Mouse (Mus musculus): Measurements from ENCODE around the gene 1810024B03Rik. TPM values are rescaled to one million over a fixed set of nuclear protein-coding genes. Genes with fewer than 3 reads are reported as not detected.

1810024B03Rik gene
- polyA plus RNA-seq (2016; fragmentation: Nextera tagmentation; extraction: Ambion mirVana): 2.4 and 2.9 TPM in 2 replicates

DNA sequence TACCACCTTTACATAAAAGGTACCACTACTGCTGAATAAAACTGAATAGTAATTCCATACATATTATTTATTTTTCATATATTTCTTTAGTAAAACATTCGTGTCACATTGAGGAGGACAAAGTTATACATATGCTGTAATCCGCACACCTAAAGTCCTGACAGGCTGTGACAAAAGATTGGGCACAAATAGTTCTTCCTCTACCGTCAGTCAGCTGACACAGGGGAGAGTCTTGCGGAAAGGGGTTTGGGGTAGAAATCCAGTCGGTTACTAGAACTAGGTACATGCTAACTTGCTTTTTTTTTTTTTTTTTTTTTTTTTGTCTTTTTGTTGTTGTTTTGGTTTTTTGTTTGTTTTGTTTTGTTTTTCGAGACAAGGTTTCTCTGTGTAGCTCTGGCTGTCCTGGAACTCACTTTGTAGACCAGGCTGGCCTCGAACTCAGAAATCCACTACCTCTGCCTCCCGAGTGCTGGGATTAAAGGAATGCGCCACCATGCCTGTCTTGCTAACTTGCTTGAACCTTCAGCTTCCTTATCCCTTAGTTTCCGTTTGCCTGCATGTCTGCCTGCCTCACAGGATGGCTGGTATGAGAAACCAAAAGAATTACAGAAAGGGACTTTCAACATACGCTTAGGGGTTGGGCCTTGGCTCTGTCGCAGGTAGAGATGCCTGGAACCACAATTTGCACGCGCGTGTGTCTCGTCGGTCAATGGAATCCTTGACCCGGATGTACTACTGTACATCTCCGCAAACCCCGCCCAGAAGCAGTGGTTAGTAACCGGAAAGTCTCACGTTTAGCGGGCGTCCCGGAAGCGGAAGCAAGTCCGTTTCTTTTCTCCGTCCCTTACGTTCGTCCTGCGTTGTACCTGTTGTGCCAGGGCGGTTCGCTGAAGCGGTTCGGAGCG is at the start of gene 1810024B03Rik, which contains the start of gene Snrnp200:
Gene 1810024B03Rik (minus strand): TSS at position 734 of the 905 bp plus-strand sequence.
Gene Snrnp200 (plus strand): TSS at position 840 of the 905 bp plus-strand sequence.
- H3K4me3 ChIP-seq: peak within 1 kb of the TSS; percentile 89
- peak within 1 kb of the TSS; percentile 83 for H3K9ac ChIP-seq
- no peaks in the 10 kb centered on the region for H3K27me3 ChIP-seq
- peak within 1 kb of the TSS; percentile 81 for H3K27ac ChIP-seq
- H3K36me3 ChIP-seq: peaks cover 25% of the 10 kb centered on the region
- peaks cover 11% of the 10 kb centered on the region for H3K4me1 ChIP-seq
- H3K4me2 ChIP-seq (replicated peaks): peak within 1 kb of the TSS; percentile 91
- peak; percentile 94 for ATAC-seq (ENCODE audit: insufficient number of reproducible peaks, insufficient read depth, low FRiP score, low TSS enrichment)
- no peaks in the 10 kb centered on the region for H3K9me3 ChIP-seq
- 13% methylated on average over 36 of the region's 36 CpGs for WGBS

DNA sequence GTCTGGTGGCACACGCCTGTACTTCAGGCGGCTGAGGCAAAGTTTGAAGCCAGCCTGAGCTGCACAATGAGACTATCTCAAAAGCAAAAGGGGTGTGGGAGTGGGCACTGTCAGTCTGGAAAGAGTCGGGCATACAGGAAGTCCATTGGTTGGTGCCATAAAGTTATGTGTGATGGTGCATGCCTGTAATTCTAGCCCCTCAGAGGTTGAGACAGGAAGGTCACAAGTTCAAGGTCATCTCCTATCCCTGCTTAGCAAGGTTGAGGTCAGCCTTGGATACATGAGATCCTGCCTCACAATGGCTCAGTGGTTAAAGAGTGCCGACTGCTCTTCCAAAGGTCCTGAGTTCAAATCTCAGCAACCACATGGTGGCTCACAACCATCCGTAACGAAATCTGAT is 47.2 kb upstream of the 1810024B03Rik start:
- peaks cover 42% of the 10 kb centered on the region for H3K36me3 ChIP-seq
- H3K4me3 ChIP-seq: no peak overlapping the region

DNA sequence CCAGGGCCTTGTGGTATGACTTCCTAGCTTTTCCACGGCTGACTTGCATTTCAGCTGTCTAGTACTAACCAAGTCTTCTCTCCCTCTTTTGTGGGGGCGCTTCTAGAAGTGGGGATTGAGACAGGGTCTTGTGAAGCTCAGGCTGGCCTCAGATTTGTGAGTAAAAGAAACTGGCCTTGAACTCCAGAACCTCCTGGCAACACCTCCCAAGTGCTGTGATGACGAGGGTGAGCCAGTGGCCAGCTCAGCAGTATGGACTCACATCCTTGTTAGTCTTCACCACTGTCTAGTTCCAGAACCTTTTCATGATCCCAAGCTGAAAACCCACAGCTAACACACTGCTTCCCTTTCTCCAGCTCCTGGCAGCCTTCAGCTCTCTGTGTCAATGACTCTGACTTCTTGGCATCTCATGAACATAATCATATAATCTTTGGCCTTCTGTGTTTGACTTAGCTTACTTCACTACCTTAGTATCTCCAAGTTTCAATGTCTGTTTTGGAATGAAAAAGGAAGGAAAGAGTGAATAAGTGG is 46.6 kb upstream of the 1810024B03Rik start:
- H3K9me3 ChIP-seq: no peaks in the 10 kb centered on the region
- H3K36me3 ChIP-seq: peaks cover 44% of the 10 kb centered on the region
- no peak overlapping the region for H3K27ac ChIP-seq
- H3K27me3 ChIP-seq: no peaks in the 10 kb centered on the region
- ATAC-seq (ENCODE audit: insufficient number of reproducible peaks, insufficient read depth, low FRiP score, low TSS enrichment): no peak
- 78% methylated on average over 3 of the region's 3 CpGs for whole genome bisulfite sequencing
- H3K4me1 ChIP-seq: no peaks in the 10 kb centered on the region
- H3K4me2 ChIP-seq (replicated peaks): no peak overlapping the region
- H3K4me3 ChIP-seq: no peak overlapping the region
- no peak overlapping the region for H3K9ac ChIP-seq

More for the DNA sequence above, 47.2 kb upstream of the 1810024B03Rik start:
- no peak for ATAC-seq (ENCODE audit: insufficient number of reproducible peaks, insufficient read depth, low FRiP score, low TSS enrichment)
- 79% methylated on average over 6 of the region's 6 CpGs for WGBS
- Histone ChIP-seq H3K4me2 (replicated peaks) (no peak overlapping the region), H3K27me3 (no peaks in the 10 kb centered on the region), H3K27ac (no peak overlapping the region), H3K9ac (no peak overlapping the region), H3K4me1 (no peaks in the 10 kb centered on the region), H3K9me3 (no peaks in the 10 kb centered on the region)

DNA sequence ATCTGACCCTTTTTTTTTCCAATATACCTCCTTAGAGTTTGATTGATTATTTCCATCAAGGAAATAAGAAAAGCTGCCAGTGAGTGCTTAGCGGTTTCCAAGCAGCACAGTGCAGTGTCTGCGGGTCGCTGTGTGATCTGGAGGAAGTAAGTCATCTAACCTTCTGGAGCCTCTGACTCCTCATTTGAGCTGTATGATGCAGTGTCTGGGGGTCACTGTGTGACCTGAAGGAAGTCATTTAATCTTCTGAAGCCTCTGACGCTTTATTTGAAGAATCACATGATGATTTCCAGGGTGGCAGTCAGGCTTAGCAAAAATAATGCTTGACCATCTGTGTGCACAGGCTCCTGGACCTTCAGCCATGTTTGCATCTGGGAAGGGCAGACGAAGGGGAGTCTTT is 44.7 kb upstream of the 1810024B03Rik start:
- Histone ChIP-seq H3K9me3 (no peaks in the 10 kb centered on the region), H3K4me1 (peaks cover 8% of the 10 kb centered on the region; the same call in 1 of the 2 replicates), H3K4me2 (replicated peaks) (no peak overlapping the region), H3K9ac (no peak overlapping the region), H3K4me3 (no peak overlapping the region), H3K27me3 (no peaks in the 10 kb centered on the region), H3K36me3 (peaks cover 25% of the 10 kb centered on the region), H3K27ac (no peak overlapping the region)
- WGBS: 78% methylated on average over 5 of the region's 5 CpGs
- no peak for ATAC-seq (ENCODE audit: insufficient number of reproducible peaks, insufficient read depth, low FRiP score, low TSS enrichment)

DNA sequence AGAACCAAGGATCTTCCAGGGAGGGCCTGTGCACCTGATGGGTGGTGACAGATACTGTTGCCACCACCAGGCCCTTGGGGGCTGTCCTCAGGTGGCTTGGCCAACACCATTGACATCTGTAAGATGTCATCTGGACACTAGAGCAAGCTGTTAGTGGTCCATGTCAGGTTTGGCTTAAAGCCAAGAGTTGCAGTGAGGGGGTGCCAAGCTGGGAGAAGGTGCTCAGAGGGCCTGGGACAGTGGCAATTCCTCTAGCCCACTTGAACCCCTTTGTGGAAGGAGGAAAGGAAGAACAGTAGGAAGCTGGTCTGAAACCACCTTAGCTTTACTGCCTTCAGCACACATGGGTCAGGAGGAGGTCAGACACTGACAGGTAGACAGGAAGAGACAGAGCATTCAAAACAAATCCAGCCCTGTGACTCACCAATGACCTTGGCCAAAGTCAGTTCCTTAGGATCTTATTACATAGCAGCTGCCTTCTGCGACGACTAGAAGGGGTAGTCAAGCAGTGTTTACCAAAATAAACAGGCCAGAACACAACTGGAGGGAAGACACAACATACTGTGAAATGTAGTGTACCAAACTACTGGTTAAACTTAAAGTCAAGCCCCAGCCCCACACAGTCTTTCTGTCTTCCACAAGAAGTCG is 43.9 kb upstream of the 1810024B03Rik start:
- Histone ChIP-seq H3K27me3 (no peaks in the 10 kb centered on the region), H3K9me3 (no peaks in the 10 kb centered on the region), H3K4me3 (no peak overlapping the region), H3K36me3 (peaks cover 17% of the 10 kb centered on the region), H3K27ac (no peak overlapping the region), H3K9ac (no peak overlapping the region), H3K4me1 (peaks cover 9% of the 10 kb centered on the region), H3K4me2 (replicated peaks) (no peak overlapping the region)
- 57% methylated on average over 3 of the region's 3 CpGs for WGBS
- no peak for ATAC-seq (ENCODE audit: insufficient number of reproducible peaks, insufficient read depth, low FRiP score, low TSS enrichment)

DNA sequence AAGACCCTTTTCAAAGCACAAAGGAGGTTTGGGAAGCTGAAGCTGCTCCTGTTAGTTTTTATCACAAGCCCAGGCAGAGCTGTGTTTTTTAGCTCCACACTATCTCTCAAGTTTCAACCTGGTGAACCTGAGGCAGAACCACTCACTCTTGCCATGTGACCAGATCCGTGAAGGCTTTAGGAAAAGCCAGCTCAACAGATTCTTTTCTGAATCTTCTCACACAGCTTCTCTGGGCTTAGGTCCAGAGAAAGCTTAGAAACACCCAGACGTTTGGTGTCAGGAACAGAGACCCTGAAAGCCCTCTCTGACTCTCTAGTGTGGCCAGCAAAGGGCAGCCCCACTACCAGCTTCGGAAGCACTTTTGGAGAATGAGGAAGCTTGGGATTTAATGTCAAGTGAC is 43.4 kb upstream of the 1810024B03Rik start:
- Histone ChIP-seq H3K36me3 (peaks cover 13% of the 10 kb centered on the region), H3K9ac (no peak overlapping the region), H3K4me1 (peaks cover 14% of the 10 kb centered on the region), H3K27ac (no peak overlapping the region), H3K4me2 (replicated peaks) (no peak overlapping the region), H3K9me3 (no peaks in the 10 kb centered on the region), H3K27me3 (no peaks in the 10 kb centered on the region), H3K4me3 (no peak overlapping the region)
- no peak for ATAC-seq (ENCODE audit: insufficient number of reproducible peaks, insufficient read depth, low FRiP score, low TSS enrichment)
- WGBS: 76% methylated on average over 3 of the region's 3 CpGs

DNA sequence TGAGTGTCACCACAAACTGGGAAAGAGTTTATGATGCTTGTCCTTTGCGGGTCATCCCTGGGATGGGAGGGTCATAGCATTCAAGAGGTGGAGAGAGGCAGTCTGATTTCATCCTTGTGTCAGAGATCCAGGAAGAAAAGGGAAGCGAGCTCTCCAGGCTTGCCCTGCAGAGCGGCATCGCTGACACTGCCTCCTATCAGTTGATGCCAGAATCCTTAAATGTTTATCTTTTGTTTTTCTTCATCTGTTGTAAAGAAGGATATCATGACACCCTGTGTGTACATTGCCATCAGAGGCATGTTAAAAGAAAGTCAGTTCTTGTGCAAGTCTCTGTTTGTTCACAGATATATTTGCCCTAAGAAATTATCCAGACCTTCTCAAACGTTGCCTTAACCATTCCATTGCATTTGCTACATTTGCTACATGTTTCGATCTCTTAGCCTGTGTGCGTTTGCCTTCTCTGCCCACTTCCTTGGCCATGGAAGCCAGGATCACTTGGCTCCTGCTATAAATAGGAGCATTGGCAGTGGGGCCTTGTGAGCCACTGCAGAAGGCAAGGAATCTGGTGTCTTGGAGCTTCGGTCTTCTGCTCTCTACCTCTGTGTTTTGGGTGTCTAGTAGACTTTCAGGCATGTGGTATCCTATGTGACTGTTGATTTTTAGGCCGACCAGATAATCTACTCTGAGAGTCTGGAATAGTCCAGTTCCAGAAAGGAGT is 42.4 kb upstream of the 1810024B03Rik start:
- Histone ChIP-seq H3K4me2 (replicated peaks) (no peak overlapping the region), H3K9ac (no peak overlapping the region), H3K36me3 (peaks cover 16% of the 10 kb centered on the region; the same call in 1 of the 2 replicates), H3K9me3 (no peaks in the 10 kb centered on the region), H3K4me3 (no peak overlapping the region), H3K4me1 (peaks cover 17% of the 10 kb centered on the region), H3K27me3 (no peaks in the 10 kb centered on the region), H3K27ac (no peak overlapping the region)
- no peak for ATAC-seq (ENCODE audit: insufficient number of reproducible peaks, insufficient read depth, low FRiP score, low TSS enrichment)
- 90% methylated on average over 9 of the region's 9 CpGs for WGBS

DNA sequence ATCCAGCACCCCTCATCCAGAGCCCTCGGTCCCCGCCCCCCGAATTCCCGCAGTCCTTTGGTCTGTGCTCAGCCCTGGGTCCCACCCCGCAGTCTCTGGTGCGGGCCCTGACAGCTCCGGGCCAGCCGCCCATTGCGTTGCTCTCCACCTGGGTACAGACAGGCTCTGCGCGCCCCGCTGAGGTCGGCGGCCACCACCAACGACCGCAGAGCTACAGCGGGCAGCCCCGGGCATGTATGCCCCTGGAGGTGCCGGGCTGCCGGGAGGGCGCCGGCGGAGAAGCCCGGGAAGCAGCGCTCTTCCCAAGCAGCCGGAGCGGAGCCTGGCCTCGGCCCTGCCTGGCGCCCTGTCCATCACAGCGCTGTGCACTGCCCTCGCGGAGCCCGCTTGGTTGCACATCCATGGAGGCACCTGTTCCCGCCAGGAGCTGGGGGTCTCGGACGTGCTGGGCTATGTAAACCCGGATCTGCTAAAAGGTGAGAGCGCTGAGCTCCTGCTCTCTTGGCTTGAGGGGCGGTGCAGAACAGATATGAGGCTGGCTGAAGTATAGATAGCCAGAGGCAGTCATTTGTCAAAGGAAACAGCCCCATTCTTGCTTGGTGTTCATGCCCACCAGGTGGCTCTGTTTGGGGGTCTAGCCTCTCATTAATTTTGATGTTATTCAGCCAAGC is 40.4 kb upstream of the 1810024B03Rik start:
- peaks cover 33% of the 10 kb centered on the region; the same call in 1 of the 2 replicates for H3K36me3 ChIP-seq
- peak overlapping the region; percentile 41; the same call in 1 of the 2 replicates for H3K27ac ChIP-seq
- no peaks in the 10 kb centered on the region for H3K9me3 ChIP-seq
- peak overlapping the region; percentile 89 for H3K9ac ChIP-seq
- peak overlapping the region; percentile 97 for H3K4me3 ChIP-seq
- peak; percentile 66 for ATAC-seq (ENCODE audit: insufficient number of reproducible peaks, insufficient read depth, low FRiP score, low TSS enrichment)
- peak overlapping the region; percentile 97 for H3K4me2 ChIP-seq (replicated peaks)
- H3K27me3 ChIP-seq: no peaks in the 10 kb centered on the region
- WGBS: 1% methylated on average over 39 of the region's 39 CpGs
- H3K4me1 ChIP-seq: peaks cover 17% of the 10 kb centered on the region

DNA sequence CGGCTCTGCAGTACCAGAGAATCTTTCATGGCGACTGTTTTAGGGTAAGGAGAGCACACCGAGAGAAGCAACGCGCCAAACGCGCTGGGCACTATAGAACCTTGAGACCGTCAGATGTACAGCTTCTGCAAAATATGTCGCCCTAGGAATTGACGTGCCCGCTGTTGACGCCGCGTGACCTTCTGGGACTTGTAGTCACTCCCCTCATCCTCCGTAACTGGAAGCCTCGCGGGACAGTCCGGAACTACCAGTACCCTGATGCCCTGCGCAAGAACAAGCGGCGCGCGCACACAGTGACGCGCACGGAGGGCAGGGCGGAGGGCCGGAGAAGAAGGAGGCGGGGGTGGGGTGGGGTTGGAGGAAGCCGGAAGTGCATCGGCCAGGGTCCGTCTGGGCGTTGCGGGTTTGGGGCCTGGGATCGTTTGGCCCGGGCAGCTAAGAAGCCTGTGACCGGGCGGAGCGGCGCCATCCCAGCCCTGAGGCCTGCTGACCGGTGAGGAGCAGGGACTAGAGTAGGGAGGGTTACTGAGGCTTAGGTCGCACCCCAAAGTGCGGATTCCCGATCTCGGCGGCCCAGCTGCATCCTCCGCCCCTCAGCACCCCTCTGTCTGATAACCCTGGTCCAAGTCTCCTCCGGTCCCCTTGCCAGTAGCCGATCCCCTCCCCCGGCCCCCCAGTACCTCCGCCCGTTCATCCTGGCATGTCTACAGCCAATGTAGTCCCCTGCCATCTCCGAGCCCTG is 39.7 kb upstream of the 1810024B03Rik start, which contains the start of the genes Ciao1 and Tmem127:
Gene Ciao1 (minus strand): TSS at position 225 of the 742 bp plus-strand sequence.
Gene Tmem127 (plus strand): TSS at position 317 of the 742 bp plus-strand sequence.
- no peaks in the 10 kb centered on the region for H3K9me3 ChIP-seq

DNA sequence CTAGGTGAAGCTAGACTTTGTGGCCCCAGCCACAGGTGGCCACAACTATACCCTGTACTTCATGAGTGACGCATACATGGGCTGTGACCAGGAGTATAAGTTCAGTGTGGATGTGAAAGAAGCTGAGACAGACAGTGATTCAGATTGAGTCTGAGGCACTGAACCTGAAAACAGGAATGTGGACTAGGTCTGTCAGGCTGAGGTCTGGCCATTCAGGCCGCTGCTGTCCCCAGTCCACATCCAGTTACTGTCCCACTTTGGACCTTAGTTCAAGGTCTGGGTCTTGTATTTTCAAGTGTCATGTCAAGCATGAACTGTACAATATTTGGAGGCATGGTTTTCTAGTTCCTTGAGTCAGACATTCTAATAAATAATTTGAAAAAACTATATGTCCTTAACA is 32.0 kb upstream of the 1810024B03Rik start:
- Histone ChIP-seq H3K4me3 (no peak overlapping the region), H3K9me3 (no peaks in the 10 kb centered on the region), H3K9ac (no peak overlapping the region), H3K27ac (no peak overlapping the region), H3K27me3 (no peaks in the 10 kb centered on the region), H3K36me3 (peaks cover 79% of the 10 kb centered on the region), H3K4me2 (replicated peaks) (no peak overlapping the region), H3K4me1 (no peaks in the 10 kb centered on the region)
- WGBS: 98% methylated on average over 2 of the region's 2 CpGs
- ATAC-seq (ENCODE audit: insufficient number of reproducible peaks, insufficient read depth, low FRiP score, low TSS enrichment): no peak

More for the DNA sequence above, 39.7 kb upstream of the 1810024B03Rik start, which contains the start of the genes Ciao1 and Tmem127:
- Histone ChIP-seq H3K4me2 (replicated peaks) (peak within 1 kb of the TSS; percentile 97), H3K36me3 (peaks cover 37% of the 10 kb centered on the region), H3K27me3 (no peaks in the 10 kb centered on the region), H3K4me3 (peak within 1 kb of the TSS; percentile 97), H3K4me1 (peaks cover 17% of the 10 kb centered on the region), H3K9ac (peak within 1 kb of the TSS; percentile 89), H3K27ac (peak within 1 kb of the TSS; percentile 41)
- peak; percentile 98 for ATAC-seq (ENCODE audit: insufficient number of reproducible peaks, insufficient read depth, low FRiP score, low TSS enrichment)
- WGBS: under 1% methylated on average over 53 of the region's 53 CpGs

Data from embryonic facial prominence, embryonic 12.5 days (tissue).